Mouse (Mus musculus) layer of hippocampus, adult 9-11 months (tissue): ENCODE data around the gene Ddx24.

Experiments used
- DNase-seq: peaks from one replicate; pipeline ENCODE4 v3.0.0; 2022

Ddx24 gene

GRCm38 (mm10) chr12:103389348-103389727 is 36.3 kb downstream of the Ddx24 start:
- DNase-seq, result no peak

DNA sequence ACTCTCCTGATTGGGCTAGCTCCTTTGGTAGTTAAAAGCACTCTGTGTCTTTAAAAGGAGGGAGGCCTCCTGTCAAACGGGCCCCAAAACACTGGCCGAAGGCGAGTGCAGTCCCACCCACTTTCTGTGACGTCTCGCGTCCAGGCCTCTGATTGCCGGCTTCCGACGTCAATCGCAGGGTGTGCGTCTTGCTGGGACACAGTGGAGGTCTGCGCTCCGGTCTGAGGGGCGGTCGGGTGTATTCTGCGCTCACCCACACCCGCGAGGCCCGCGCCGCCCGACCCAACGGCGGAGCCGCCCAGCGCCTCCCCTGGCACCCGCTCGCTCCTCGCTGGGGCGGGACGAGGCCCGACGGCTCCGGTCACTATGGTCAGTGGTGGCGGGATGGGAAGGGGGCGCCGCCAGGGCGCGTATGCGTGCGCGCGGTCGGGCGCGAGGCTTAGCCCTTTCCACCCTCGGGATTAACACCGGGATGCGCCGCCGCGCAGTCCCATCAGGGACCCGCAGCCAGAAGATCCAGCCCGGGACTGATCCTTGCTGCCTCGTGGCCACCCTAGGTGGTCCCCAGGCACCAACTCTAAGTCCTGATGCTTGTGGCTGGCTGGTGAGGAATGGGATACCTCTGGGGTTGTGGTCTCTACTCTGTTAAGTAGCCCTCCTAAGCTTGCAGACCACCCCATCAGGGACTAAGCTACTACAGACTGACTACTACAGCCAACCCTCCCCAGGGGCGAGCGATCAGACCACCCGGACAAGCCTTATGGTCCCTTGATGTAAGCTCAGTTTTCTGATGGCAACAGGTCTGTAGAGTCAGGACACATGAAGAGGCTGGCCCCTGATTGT is 36.9 kb downstream of the Ddx24 start, which contains the start of gene Otub2:
Gene Otub2 (plus strand): TSS at position 178 of the 843 bp plus-strand sequence.
- peak; percentile 98 for DNase-seq

- DNase-seq, result no peak
Observed at GRCm38 (mm10) chr12:103380226-103380625, 45.4 kb downstream of the Ddx24 start.

DNA sequence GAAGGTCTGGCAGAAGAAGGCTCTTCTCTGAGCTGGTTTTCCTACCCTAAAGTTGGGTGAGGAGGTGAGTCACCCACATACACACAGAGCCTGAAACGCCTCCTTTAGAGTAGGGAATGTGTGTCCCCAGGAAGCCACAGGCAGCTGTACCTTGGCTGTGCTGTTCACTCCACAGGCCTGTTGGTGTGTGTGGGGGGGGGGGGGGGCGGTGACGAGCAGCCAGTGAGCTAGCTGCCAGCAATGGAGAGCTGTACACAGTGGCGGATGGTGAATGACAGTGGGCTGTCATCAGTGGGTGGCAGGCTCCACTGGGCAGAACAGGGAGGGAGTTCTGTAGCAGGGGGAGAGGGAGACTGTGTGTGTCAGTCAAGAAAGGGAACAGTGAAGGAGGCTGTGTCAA is 48.9 kb downstream of the Ddx24 start:
- peak; percentile 76 for DNase-seq

GRCm38 (mm10) chr12:103376124-103376523 is 49.5 kb downstream of the Ddx24 start:
- peak; percentile 80 for DNase-seq

DNA sequence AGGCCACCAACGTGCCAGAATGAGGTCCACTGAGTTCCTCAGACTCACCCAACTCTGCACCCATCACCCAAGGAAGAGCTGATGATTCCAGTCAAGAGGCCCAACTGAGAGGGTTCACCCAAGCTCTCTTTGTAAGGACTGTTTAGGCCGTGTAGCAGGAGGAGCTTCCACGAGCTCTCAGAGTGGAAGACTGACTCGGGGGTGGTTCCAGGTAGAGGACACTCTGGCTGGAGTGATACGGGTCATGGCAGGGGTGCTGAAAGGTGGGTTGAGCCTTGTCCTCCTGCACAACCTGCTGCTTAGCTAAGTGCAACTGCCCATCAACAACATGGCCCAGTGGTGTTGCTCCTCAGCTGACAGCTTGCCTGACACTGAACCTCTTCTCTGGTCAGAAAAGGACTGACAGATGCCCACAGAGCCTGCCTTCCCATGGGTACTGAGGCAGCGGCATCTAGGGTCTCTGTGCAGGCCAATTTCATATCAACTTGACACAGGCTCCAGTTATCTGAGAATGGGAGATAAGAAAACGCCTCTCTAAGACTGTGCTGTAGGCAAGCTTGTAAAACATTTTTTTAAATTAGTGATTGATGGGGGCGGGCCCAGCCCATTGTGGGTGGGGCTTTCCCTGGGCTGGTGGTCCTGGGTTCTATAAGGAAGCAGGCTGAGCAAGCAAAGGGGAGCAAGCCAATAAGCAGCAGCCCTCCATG is 51.9 kb downstream of the Ddx24 start:
- no peak for DNase-seq

- DNase-seq, result no peak
Observed at GRCm38 (mm10) chr12:103371711-103372110, 53.9 kb downstream of the Ddx24 start.

GRCm38 (mm10) chr12:103370861-103371260 is 54.8 kb downstream of the Ddx24 start:
- DNase-seq, result no peak

DNA sequence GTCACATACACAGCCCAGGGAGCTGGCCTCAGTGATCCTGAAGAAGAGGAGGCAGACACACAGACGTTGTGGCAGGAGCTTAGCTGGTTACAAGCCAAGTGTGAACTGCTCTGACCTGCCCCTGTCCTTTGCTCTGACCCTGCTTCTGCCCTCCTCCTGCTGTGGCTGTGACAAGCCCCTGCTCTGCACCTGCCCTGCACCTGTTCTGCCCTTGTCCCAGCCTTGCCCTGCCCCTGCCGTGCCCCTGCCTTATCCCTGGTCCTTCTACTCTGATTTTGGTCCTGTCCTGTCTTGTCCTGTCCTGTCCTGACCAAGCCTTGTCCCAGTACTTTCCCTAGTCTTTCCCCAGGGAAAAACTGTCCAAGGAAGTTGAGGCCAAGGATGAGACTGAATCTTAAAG is 56.9 kb downstream of the Ddx24 start:
- DNase-seq, result no peak

DNA sequence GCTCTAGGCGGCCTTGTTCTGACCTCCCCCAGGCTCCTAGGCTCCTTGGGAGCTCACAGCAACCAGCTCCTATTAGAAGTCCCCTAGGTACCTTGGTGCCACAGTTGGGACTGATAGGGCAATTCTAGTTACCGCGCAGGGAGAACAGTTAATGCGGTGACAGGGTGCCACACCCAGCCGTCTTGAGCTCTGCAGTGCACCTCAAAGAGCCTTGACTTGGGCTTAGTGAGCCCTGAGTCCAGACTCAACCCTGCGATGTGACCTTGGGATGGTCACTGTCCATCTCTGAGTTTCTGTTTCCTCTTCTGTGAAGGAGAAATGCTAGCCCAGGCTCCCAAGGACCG is 57.3 kb downstream of the Ddx24 start:
- DNase-seq, result no peak

GRCm38 (mm10) chr12:103367620-103368325 is 57.9 kb downstream of the Ddx24 start:
- DNase-seq, result peak; percentile 63

DNA sequence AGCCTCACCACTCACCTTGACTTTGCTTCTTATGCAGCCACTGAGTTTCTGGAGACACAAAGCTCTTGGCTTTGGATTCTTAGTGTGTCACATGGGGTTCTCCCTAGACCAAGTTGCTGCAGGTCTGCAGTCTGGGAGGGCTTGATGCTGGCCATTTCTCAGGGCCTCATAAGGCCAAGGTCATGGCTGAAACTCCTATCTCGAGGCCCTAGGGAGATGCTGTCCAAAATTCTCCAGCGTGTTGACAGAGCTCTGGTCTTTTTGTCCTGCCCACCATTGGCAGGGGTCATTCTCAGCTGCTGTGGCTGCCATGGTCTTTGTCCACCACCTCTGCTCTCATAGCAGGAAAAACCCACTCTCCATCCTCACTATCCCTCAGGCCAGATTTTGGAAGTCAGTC is 58.5 kb downstream of the Ddx24 start:
- no peak for DNase-seq

GRCm38 (mm10) chr12:103362336-103362735 is 63.3 kb downstream of the Ddx24 start:
- no peak for DNase-seq

GRCm38 (mm10) chr12:103361539-103362307 is 63.9 kb downstream of the Ddx24 start:
- no peak for DNase-seq

- no peak for DNase-seq
Observed at GRCm38 (mm10) chr12:103360812-103361211, 64.8 kb downstream of the Ddx24 start.

DNA sequence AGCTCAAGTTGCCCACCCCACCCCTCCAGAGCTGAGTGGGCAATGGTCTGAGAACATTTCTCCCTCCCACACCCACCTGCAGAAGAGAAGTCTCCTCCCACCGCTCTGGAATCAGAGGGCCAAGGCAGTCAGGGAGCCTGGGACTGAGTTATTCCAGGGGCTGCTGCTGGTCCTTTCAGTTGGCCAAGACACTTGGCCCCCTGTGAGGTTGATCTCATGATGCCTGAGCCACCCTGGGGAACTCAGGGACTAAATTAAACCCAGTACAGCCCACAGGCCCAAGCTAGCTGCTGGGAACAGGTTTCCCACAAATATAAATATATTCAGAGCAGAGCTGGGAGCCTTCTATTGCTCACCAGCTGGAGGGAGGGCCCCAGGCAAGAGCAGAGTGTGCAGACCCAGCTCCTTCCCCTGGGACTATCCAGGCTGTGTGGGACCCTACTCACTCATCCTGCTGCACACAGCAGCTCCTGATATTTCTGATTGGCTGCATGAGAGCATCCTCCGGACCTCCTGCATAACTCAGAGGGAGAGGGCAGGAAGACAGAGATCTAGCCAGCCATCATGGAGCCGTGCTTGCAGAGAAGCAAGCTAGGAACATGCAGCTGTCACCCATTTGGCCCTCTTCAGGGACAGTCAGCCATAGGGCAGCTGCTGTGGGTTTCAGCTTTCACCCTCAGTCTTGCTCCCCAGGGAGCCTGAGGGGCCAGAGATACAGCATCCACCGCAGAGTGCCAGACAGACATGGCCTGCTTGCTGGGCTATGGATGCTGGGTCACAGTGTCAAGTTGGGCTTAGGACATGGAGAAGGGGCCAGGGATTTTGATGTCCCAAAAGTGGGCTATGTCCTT is 66.5 kb downstream of the Ddx24 start:
- no peak for DNase-seq

- DNase-seq, result no peak
Observed at GRCm38 (mm10) chr12:103358216-103358615, 67.4 kb downstream of the Ddx24 start.
